Mouse (Mus musculus) hindbrain, embryonic 12.5 days (tissue): Measurements from ENCODE around the gene Dffb. TPM values are rescaled to one million over a fixed set of nuclear protein-coding genes. Genes with fewer than 3 reads are reported as not detected.
A peak's percentile ranks its signal among the peaks of the same experiment; 100 is the strongest.

Experiments
- ATAC-seq: fragments of 200-750 bp; cut with Nextera tagmentation; 2 replicates; pipeline ENCODE4 v1.8.0; 2017; ENCODE audit warnings: moderate TSS enrichment; ENCODE audit not compliant: low FRiP score
- H3K27ac ChIP-seq: fragments of 300-500 bp; sonication (generic); 2 replicates; pipeline ENCODE4 v1.5.1; 2016; ENCODE audit warnings: mild to moderate bottlenecking
- H3K27me3 ChIP-seq: fragments of 300-500 bp; sonication (generic); 2 replicates; pipeline ENCODE4 v1.6.1; 2016; ENCODE audit warnings: mild to moderate bottlenecking
- H3K36me3 ChIP-seq: fragments of 300-500 bp; sonication (generic); 2 replicates; pipeline ENCODE4 v1.6.1; 2016; ENCODE audit warnings: mild to moderate bottlenecking
- H3K4me1 ChIP-seq: fragments of 300-500 bp; sonication (generic); 2 replicates; pipeline ENCODE4 v1.6.1; 2016
- H3K4me2 ChIP-seq: fragments of 300-500 bp; sonication (generic); replicated peaks from 2 replicates; pipeline ENCODE4 v1.6.1; 2016; ENCODE audit warnings: mild to moderate bottlenecking
- H3K4me3 ChIP-seq: fragments of 300-500 bp; sonication (generic); 2 replicates; pipeline ENCODE4 v1.5.1; 2016; ENCODE audit warnings: mild to moderate bottlenecking
- H3K9ac ChIP-seq: fragments of 300-500 bp; sonication (generic); 2 replicates; pipeline ENCODE4 v1.6.1; 2016; ENCODE audit warnings: mild to moderate bottlenecking, moderate library complexity
- H3K9me3 ChIP-seq: fragments of 300-500 bp; sonication (generic); replicated peaks from 2 replicates; pipeline ENCODE4 v1.6.1; 2016; ENCODE audit warnings: mild to moderate bottlenecking
- WGBS: fragments of 180-500 bp; shearing (Covaris S2); methylation state at CpG from one replicate; pipeline ENCODE4 v1.1.7; 2016; 5-methylcytosine and 5-hydroxymethylcytosine counted together
- polyA plus RNA-seq: library from polyadenylated mRNA; unstranded; fragments of >200 nt; fragmentation: Nextera tagmentation; extraction: Ambion mirVana; gene quantifications from 2 replicates; pipeline ENCODE4 v1.2.1, GENCODE M21; 2016

Gene Dffb
- polyA plus RNA-seq, 1 experiment from 2014 or later = 10.9 TPM

DNA sequence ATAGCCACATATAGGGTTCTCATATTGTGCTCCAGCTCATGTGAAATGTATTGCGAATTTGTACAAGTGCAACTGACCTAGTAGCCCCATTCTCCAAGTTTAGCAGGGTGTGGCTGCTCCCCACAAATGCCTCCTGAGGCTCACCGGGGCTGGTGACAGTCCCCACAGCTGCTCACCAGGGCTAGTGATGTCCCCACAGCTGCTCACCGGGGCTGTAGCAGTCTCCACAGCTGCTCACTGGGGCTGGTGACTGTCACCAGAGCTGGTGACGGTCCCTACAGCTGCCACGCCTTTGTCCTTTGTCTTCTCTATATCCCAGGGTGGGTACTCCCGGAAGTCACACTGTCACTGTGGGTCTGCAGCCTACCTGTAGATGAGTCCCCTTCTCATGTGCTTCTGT lies 31.3 kb upstream of the Dffb start:
- no peak overlapping the region for H3K4me3 ChIP-seq
- H3K9me3 ChIP-seq = no peaks in the 10 kb centered on the region
- no peak overlapping the region for H3K9ac ChIP-seq
- WGBS = 90% methylated on average over 6 of the region's 6 CpGs
- H3K4me1 ChIP-seq = peaks cover 5% of the 10 kb centered on the region; the same call in 1 of the 2 replicates
- H3K27ac ChIP-seq = no peak overlapping the region
- no peaks in the 10 kb centered on the region for H3K27me3 ChIP-seq
- ATAC-seq = no peak
- peaks cover 56% of the 10 kb centered on the region for H3K36me3 ChIP-seq
- no peak overlapping the region for H3K4me2 ChIP-seq

DNA sequence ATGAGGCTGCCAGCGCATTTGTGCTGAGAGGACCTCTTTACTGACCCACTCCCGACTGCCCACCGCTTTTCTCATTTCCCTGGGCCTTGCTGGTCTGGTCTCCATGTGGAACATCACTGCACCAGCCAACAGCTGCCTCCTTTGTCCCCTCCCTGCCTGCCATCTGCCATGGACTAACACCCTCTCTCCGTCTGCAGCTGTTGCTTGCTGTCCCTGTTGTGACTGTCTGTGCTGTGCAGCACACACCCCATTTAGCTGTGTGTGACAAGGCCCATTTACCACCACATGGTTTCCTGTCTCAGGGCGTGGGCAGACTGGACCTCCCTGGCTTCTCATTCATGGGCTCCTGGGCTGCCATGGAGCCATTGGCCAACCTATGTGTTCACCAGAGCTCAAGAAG lies 30.6 kb upstream of the Dffb start:
- Histone ChIP-seq H3K4me2 (no peak overlapping the region), H3K9me3 (no peaks in the 10 kb centered on the region), H3K36me3 (peaks cover 56% of the 10 kb centered on the region), H3K27ac (no peak overlapping the region), H3K27me3 (no peaks in the 10 kb centered on the region), H3K4me3 (no peak overlapping the region), H3K9ac (no peak overlapping the region), H3K4me1 (no peaks in the 10 kb centered on the region)
- no peak; the same call in 1 of the 2 replicates for ATAC-seq
- 85% methylated on average over 5 of the region's 5 CpGs for WGBS

DNA sequence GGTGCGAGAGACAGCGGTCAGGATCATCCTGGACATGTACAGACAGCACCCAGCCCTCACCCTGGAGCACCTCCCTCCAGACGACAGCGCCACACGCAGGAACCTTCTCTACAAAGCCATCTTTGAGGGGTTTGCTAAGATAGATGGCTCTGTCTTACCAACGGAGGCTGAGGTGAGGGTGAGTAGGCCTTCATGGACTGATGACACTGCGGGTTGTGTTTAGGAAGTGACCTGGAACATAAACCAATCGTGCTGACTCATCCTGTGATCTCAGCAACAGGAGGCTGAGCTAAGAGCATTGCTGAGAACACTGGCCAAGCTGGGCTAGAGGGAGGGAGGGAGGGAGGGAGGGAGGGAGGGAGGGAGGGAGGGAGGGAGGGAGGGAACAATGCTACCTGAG lies 18.6 kb upstream of the Dffb start:
- Histone ChIP-seq H3K9me3 (no peaks in the 10 kb centered on the region), H3K36me3 (peaks cover 99% of the 10 kb centered on the region), H3K4me2 (no peak overlapping the region), H3K4me3 (no peak overlapping the region), H3K27me3 (no peaks in the 10 kb centered on the region), H3K9ac (no peak overlapping the region), H3K4me1 (no peaks in the 10 kb centered on the region), H3K27ac (no peak overlapping the region)
- ATAC-seq = no peak
- WGBS = 93% methylated on average over 8 of the region's 8 CpGs

DNA sequence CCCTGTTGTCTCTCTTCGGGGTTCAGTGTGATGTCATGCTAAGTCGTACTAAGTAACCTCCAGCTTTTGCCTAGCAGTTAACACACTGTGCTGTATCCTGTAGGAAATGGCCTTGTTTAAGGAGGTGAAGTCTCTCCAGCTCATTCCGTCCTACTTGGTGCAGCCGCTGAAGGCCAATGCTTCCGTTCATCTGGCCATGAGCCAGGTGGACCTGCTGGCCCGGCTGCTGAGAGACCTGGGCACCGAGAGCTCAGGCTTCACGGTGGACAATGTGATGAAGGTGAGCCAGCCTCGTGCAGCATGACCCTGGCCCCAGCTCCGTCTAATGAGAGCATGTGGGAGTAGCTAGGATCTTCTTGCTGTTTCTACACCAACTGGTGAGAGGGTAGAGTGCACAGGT lies 17.8 kb upstream of the Dffb start:
- Histone ChIP-seq H3K27me3 (no peaks in the 10 kb centered on the region), H3K36me3 (peaks cover 99% of the 10 kb centered on the region), H3K9me3 (no peaks in the 10 kb centered on the region), H3K27ac (no peak overlapping the region), H3K4me2 (no peak overlapping the region), H3K4me3 (no peak overlapping the region), H3K4me1 (no peaks in the 10 kb centered on the region), H3K9ac (no peak overlapping the region)
- ATAC-seq = no peak
- 82% methylated on average over 10 of the region's 10 CpGs for WGBS

DNA sequence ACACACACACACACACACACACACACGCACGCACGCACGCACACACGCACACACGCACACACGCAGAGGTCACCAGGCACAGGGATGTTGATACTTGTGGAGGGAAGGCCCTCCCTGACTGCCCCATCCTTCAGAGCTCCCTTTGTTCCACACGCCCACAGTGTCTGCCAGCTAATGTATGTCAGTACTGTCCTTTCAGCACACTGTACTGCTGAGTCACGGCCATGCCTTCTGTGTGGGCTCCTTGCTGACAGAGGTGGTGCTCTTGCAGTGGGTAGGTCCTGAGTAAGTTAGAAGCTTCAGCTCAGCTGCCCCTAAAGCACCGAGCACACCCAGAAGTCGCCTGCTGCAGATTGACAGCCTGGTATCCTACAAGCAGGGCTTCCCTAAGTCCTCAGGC lies 5.5 kb upstream of the Dffb start:
- Histone ChIP-seq H3K9ac (no peak overlapping the region), H3K27ac (no peak overlapping the region), H3K4me1 (peaks cover 20% of the 10 kb centered on the region), H3K27me3 (no peaks in the 10 kb centered on the region), H3K9me3 (no peaks in the 10 kb centered on the region), H3K36me3 (peaks cover 70% of the 10 kb centered on the region), H3K4me3 (no peak overlapping the region), H3K4me2 (no peak overlapping the region)
- WGBS = 94% methylated on average over 11 of the region's 11 CpGs
- ATAC-seq = no peak

DNA sequence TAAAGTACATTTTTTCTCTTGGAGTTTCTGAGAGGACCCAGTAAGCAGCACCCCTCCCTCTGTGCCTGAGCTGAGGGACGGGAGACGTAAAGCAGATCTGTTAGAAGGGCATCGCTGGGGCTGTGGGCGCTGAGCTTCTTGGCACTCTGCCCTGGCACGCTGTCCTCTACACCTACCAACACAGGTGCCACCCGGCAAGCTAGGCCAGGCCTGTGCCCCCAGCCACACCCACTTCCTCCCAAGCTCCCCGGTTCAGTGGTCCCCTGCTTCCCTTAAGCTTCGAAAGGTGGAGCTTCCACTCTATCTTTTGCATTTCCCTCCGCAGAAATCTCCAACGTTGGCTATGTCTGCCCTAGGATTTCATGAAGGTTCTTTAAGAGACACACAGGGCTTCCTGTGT lies 4.3 kb upstream of the Dffb start:
- H3K9ac ChIP-seq = no peak overlapping the region
- no peak for ATAC-seq
- WGBS = 93% methylated on average over 10 of the region's 10 CpGs
- H3K4me2 ChIP-seq = no peak overlapping the region
- peaks cover 57% of the 10 kb centered on the region for H3K36me3 ChIP-seq
- H3K4me1 ChIP-seq = peaks cover 21% of the 10 kb centered on the region
- no peaks in the 10 kb centered on the region for H3K9me3 ChIP-seq
- H3K27ac ChIP-seq = no peak overlapping the region
- no peaks in the 10 kb centered on the region for H3K27me3 ChIP-seq
- no peak overlapping the region for H3K4me3 ChIP-seq

DNA sequence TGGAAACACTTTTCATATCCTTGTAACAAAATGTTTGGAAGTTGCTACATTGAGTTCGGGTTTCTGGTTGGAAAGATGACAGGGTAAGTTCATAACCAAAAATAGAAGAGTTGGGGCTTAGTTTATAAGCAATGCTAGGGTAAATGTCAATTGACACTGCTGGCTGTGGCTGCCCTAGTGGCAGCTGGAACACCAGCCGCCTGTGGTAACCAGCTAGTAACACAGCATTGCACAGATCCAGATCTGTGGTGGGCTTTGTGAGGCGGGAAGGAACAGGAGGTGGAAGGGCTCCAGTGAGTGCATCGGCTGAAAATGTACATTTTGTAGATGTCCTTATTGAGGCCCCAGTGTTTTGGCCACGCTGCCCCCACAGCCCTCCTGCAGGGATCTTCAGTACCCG lies 842 bp upstream of the Dffb start:
- H3K27me3 ChIP-seq = no peaks in the 10 kb centered on the region
- peaks cover 32% of the 10 kb centered on the region for H3K4me1 ChIP-seq
- peaks cover 34% of the 10 kb centered on the region for H3K36me3 ChIP-seq
- H3K9me3 ChIP-seq = no peaks in the 10 kb centered on the region
- peak overlapping the region; percentile 88 for H3K4me2 ChIP-seq
- ATAC-seq = no peak
- no peak overlapping the region for H3K27ac ChIP-seq
- peak overlapping the region; percentile 96 for H3K4me3 ChIP-seq
- H3K9ac ChIP-seq = peak overlapping the region; percentile 90
- WGBS = 38% methylated on average over 6 of the region's 6 CpGs

DNA sequence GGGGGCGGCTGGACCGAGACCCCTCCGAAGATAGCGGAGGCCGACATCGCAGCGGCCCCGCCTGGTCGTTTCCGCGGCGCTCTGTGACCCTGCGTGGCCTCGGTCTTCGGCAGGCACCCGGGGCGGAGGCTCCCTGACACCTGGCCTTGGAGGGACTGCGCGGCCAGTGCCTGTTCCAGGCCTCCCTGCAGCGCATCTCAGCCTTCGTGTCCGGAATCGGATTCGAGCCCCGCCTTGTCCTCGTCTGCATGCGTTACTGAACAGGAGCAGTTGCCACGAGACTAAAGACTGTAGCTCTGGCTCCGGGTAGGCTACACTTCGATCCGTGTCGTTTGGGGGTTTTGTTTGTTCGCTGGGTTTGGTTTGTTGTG lies 351 bp upstream of the Dffb start:
- Histone ChIP-seq H3K4me1 (peaks cover 32% of the 10 kb centered on the region), H3K4me3 (peak overlapping the region; percentile 96), H3K9ac (peak overlapping the region; percentile 90), H3K9me3 (no peaks in the 10 kb centered on the region), H3K27ac (peak overlapping the region; percentile 78), H3K27me3 (no peaks in the 10 kb centered on the region), H3K4me2 (peak overlapping the region; percentile 88), H3K36me3 (peaks cover 34% of the 10 kb centered on the region)
- peak; percentile 75 for ATAC-seq
- 1% methylated on average over 24 of the region's 33 CpGs for WGBS

DNA sequence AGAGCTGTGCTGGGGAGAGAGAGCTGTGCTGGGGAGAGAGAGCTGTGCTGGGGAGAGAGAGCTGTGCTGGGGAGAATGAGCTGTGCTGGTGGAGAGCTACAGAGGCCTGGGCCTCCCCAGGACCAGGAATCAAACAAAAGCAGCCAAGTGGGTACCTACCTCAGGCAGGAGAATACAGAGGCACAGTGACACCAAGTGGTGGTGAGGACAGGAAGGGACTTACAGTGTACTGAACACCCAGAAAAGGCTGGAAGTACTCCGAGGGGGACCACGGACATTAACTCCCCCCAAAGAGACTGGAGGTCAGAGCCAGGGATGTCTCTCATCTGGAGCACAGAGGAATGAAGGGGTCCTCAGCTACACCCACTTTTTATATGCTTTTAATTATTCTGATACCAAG lies 6.9 kb downstream of the Dffb start:
- H3K27me3 ChIP-seq = no peaks in the 10 kb centered on the region
- H3K4me2 ChIP-seq = no peak overlapping the region
- no peak overlapping the region for H3K27ac ChIP-seq
- no peak for ATAC-seq
- H3K36me3 ChIP-seq = peaks cover 72% of the 10 kb centered on the region
- no peak overlapping the region for H3K9ac ChIP-seq
- H3K4me3 ChIP-seq = no peak overlapping the region
- H3K9me3 ChIP-seq = no peaks in the 10 kb centered on the region
- WGBS = 85% methylated on average over 2 of the region's 2 CpGs
- H3K4me1 ChIP-seq = 0 out of 2 replicates have a peak, but pooled peaks cover 2% of the 10 kb centered on the region

DNA sequence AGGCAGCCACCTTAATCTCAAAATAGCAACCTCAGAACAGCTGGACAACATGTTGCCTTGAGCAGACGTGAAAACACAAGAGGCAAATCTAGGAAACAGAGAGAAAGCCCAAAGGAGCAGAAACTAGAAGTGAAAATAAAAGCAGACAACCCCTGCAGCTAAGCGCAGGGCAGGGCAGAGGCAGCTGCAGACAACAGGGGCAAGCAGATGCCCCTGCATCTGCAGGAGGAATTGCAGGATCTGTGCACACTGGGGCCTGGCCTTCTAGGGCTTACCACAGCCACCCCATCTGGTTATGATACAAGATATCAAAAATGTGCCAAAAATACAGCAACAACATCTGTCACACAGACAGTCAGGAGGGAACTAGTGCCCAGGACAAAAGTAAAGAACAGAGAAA lies 7.4 kb downstream of the Dffb start:
- Histone ChIP-seq H3K27me3 (no peaks in the 10 kb centered on the region), H3K9ac (no peak overlapping the region), H3K36me3 (peaks cover 77% of the 10 kb centered on the region), H3K4me2 (no peak overlapping the region), H3K27ac (no peak overlapping the region), H3K4me1 (no peaks in the 10 kb centered on the region), H3K4me3 (no peak overlapping the region), H3K9me3 (no peaks in the 10 kb centered on the region)
- 92% methylated on average over 2 of the region's 2 CpGs for WGBS
- no peak for ATAC-seq

DNA sequence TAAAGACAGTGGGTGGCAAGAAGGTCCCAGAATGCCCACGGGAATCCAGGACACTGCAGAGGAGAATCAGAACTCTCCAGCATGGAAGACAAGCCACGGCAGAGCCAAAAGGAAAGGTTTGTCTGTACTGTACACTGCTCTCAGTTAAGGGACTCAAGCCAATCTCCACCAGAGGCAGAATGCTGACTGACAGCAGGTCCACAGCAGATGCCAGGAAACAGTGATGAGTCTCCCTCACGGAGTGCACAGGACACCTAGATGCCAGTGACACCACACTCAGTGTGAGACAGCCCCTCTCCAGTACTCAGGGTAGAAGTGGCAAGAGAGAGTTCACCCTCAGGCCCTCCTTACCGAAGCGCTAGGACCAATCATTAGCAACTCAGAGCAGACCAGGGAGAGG lies 8.3 kb downstream of the Dffb start:
- Histone ChIP-seq H3K4me3 (no peak overlapping the region), H3K4me2 (no peak overlapping the region)
- WGBS = 91% methylated on average over 5 of the region's 5 CpGs

DNA sequence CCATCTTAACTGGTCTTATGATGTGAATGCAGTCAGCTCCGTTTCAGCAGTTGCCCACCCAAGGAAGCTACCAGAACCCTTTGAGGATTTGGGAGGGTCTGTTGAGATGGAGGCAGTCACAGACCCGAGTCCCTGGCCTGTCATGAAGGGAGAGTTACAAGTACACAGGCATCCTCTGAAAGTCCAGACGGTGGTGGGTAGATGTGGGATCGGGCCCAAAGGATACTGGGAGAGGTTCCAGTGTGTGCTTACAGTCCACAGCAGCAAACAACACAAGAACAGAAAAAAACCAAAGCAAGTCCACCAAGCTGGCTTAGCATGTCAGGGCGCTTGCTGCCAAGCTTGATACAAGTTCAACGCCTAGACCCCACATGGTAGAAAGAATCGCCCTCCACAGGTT lies 12.3 kb downstream of the Dffb start:
- H3K36me3 ChIP-seq = peaks cover 73% of the 10 kb centered on the region
- 86% methylated on average over 7 of the region's 7 CpGs for WGBS
- no peak overlapping the region for H3K4me3 ChIP-seq
- no peak overlapping the region for H3K9ac ChIP-seq
- H3K27me3 ChIP-seq = no peaks in the 10 kb centered on the region
- peaks cover 13% of the 10 kb centered on the region for H3K4me1 ChIP-seq
- H3K4me2 ChIP-seq = no peak overlapping the region
- no peaks in the 10 kb centered on the region for H3K9me3 ChIP-seq
- ATAC-seq = no peak
- no peak overlapping the region for H3K27ac ChIP-seq

More for the DNA sequence above, 8.3 kb downstream of the Dffb start:
- Histone ChIP-seq H3K36me3 (peaks cover 83% of the 10 kb centered on the region), H3K9ac (no peak overlapping the region), H3K4me1 (no peaks in the 10 kb centered on the region), H3K27ac (no peak overlapping the region), H3K9me3 (no peaks in the 10 kb centered on the region), H3K27me3 (no peaks in the 10 kb centered on the region)
- ATAC-seq = no peak

DNA sequence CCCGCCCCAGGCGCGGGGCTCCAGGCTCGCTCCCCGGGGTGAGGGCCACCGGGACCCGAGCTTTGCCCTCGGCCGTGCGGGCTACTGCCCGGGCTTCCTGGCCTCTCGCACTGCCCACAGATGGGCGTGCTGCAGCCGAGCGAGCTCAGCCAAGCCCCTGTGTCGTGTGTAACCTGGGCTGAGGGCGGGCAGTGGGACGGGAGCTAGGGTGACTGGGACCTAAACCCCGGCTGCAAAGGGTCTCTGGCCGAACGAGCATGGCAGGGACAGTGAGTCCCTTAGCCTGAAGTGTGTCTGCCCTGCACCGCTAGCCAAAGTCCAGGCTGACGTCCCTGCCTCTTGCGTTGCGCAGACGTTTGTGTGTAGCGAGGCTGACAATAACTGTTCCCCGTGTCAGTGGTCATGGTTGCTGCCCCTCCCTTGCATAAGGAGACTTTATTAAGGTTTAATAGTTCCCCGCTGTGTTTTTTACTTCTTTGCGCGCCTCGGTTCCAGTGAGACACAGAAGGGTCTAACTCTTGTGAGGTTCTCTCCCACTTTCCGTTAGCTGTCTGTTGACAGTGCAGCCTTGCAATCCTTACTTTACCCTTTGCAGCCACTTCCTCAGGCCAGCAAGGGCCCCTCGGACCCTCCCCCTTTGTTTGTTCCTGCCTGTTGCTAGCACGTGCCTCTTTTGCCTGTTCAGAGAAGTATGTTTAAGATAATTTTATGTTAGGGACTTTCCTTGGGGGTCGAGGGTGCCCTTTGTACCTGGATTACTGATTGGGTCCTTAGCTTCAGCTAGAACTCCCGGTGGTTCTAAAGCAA lies 17.3 kb downstream of the Dffb start:
- Histone ChIP-seq H3K27me3 (peaks cover 6% of the 10 kb centered on the region), H3K27ac (peak overlapping the region; percentile 88), H3K4me1 (peaks cover 20% of the 10 kb centered on the region), H3K4me3 (peak overlapping the region; percentile 73), H3K9me3 (no peaks in the 10 kb centered on the region), H3K9ac (peak overlapping the region; percentile 92), H3K36me3 (peaks cover 33% of the 10 kb centered on the region), H3K4me2 (peak overlapping the region; percentile 90)
- WGBS = under 1% methylated on average over 37 of the region's 37 CpGs
- peak; percentile 69 for ATAC-seq
